Mouse (Mus musculus): ENCODE results near the gene Papola.

DNA sequence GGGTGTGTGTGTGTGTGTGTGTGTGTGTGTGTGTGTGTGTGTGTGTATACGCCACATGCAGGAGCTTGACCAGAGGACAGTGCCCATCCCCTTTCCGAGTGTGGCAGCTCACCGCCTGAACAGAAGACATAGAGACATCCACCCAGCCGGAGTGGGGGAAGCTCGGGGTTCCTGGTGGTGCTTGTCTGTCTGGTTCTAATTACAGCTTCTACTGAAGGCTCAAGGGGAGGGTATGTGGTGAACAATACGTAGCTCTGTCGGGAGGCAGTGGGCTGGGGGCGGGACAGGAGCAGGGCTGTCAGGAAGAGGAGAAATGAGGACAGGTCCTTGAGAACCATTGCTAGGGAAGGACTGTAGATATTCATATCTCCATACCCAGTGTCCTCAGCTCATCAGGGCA, 64.6 kb downstream of the Papola start:
- TF ChIP-seq CTCF (conservative IDR thresholded peaks at IDR 0.05; ENCODE audit: insufficient read depth, insufficient read length, low read depth, low read length) (no peak), POLR2A (IDR thresholded peaks at IDR 0.05; ENCODE audit: low read depth, low read length) (no peak)
